8 mouse cellular contexts compared by ENCODE assay signal in the genomic region with DNA sequence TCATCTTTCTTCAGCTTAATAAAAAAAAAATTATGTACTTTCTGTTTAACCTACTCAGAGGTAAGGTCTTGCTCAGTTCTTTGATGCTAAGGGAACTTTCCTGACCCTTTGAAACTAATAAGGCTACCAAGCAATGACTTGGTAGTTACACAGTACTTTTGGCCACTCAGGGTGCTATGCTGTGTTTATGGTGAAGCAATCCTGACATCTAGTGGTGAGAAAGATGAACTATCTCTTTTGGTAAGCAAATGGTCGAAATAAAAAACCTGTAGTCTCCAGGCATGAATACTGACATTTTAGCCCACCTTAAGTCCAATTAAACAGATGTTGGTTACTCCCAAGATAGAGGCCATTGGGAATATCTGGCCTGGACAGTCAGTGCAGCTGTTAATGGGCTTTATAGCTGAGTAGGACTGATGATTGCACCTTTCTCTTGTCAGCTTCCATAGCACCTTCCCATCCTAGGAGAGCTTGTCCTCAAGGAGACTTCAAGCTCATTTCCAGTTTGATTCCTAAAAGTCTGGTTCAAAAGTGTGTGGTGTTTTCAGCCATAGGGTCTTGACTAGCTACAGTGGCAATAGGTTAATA.
DNase-seq lines count a peak whose midpoint lies in the region; ATAC-seq and TF ChIP-seq lines count a peak whose summit lies in the region.
"Had no signal": no experiment of that assay in that cellular context is flagged by ENCODE, and none has a peak within 500 bp of the region (broad histone marks: within the 10 kb centered on the region; RNA-seq: fewer than 3 reads in every experiment).

No protein-coding gene starts in this region.

- H3K27me3 ChIP-seq in kidney, embryonic 16.5 days (ENCODE audit: insufficient read depth, low read length) = no peaks in the 10 kb centered on the region
- no peaks in the 10 kb centered on the region for H3K27me3 ChIP-seq in intestine, embryonic 14.5 days (replicated peaks; ENCODE audit: control insufficient read depth, insufficient read depth, low read length)
- no peaks in the 10 kb centered on the region for H3K27me3 ChIP-seq in neural tube, embryonic 11.5 days (ENCODE audit: control insufficient read depth, insufficient read depth, low read length)

- in situ Hi-C loops in ES-E14 (cut with MboI; ENCODE audit: low sequenced_read_pairs in 2 of 2, unreplicated experiment in 2 of 2) = no loop called here

- 3% methylated on average over 1 of the region's 1 CpGs for WGBS in kidney, embryonic 16.5 days
- WGBS in intestine, embryonic 14.5 days = 3% methylated on average over 1 of the region's 1 CpGs
- WGBS in neural tube, embryonic 11.5 days = 3% methylated on average over 1 of the region's 1 CpGs

- no peaks in the 10 kb centered on the region for H3K4me1 ChIP-seq in kidney, embryonic 16.5 days (ENCODE audit: insufficient read depth, low read length)
- H3K4me1 ChIP-seq in ES-E14 (ENCODE audit: control insufficient read depth in 2 of 2, insufficient read depth in 2 of 2, low read length in 2 of 2, poor library complexity in 1 of 2) = no peaks in the 10 kb centered on the region
- no peaks in the 10 kb centered on the region for H3K4me1 ChIP-seq in intestine, embryonic 14.5 days (replicated peaks; ENCODE audit: control insufficient read depth, insufficient read depth, low read length)
- no peaks in the 10 kb centered on the region for H3K4me1 ChIP-seq in neural tube, embryonic 11.5 days (ENCODE audit: control insufficient read depth, insufficient read depth, low read length)

- DNase-seq in kidney, postnatal 25 days = no peak
- peak; percentile 38 for DNase-seq in ES-E14 (ENCODE audit: low read depth, low spot score)
- peak; percentile 24 for DNase-seq in c-Kit-positive CD71-positive TER-119-negative erythroid progenitor cells, embryonic 14.5 days (ENCODE audit: low read depth)
- DNase-seq in intestine, embryonic 14.5 days (ENCODE audit: low spot score) = no peak
- DNase-seq in neural tube, embryonic 11.5 days (ENCODE audit: low spot score) = no peak
- no peak for DNase-seq in urinary bladder, postnatal 25 days (ENCODE audit: low spot score)

- H3K27ac ChIP-seq in kidney, embryonic 16.5 days (ENCODE audit: low read length) = no peak overlapping the region
- no peak overlapping the region for H3K27ac ChIP-seq in ES-E14 (ENCODE audit: insufficient read depth, low read depth, low read length, poor library complexity, severe bottlenecking)
- no peak overlapping the region for H3K27ac ChIP-seq in intestine, embryonic 14.5 days (ENCODE audit: low read depth)
- no peak overlapping the region for H3K27ac ChIP-seq in neural tube, embryonic 11.5 days (ENCODE audit: low read depth, low read length)

- no peak overlapping the region for H3K4me3 ChIP-seq in kidney, embryonic 16.5 days (ENCODE audit: low read length)
- no peak overlapping the region for H3K4me3 ChIP-seq in ES-E14 (ENCODE audit: insufficient read depth in 1 of 2, low read depth in 1 of 2, low read length in 2 of 2, poor library complexity in 1 of 2, severe bottlenecking in 1 of 2)
- H3K4me3 ChIP-seq in intestine, embryonic 14.5 days (ENCODE audit: low read depth, low read length) = no peak overlapping the region
- no peak overlapping the region for H3K4me3 ChIP-seq in neural tube, embryonic 11.5 days (ENCODE audit: low read depth, low read length)
- H3K4me3 ChIP-seq: erythroblast, embryonic 14.5 days had no signal

- peak; percentile 63; the same call in 1 of the 2 replicates for ATAC-seq in kidney, embryonic 16.5 days (ENCODE audit: low FRiP score, low TSS enrichment)
- ATAC-seq in intestine, embryonic 14.5 days (replicated peaks; ENCODE audit: low FRiP score, low TSS enrichment, low read depth) = peak; percentile 75
- peak; percentile 56 for ATAC-seq in neural tube, embryonic 11.5 days (ENCODE audit: insufficient read depth, low FRiP score, low TSS enrichment)

- no peaks in the 10 kb centered on the region for H3K9me3 ChIP-seq in kidney, embryonic 16.5 days (ENCODE audit: low read length)
- H3K9me3 ChIP-seq in ES-E14 (ENCODE audit: control insufficient read depth, insufficient read depth, low read depth, low read length) = no peaks in the 10 kb centered on the region
- 0 out of 2 replicates have a peak, but pooled peaks cover 3% of the 10 kb centered on the region for H3K9me3 ChIP-seq in intestine, embryonic 14.5 days (ENCODE audit: control insufficient read depth, low read length)
- no peaks in the 10 kb centered on the region for H3K9me3 ChIP-seq in neural tube, embryonic 11.5 days (ENCODE audit: control insufficient read depth, low read length)

- no peaks in the 10 kb centered on the region for H3K36me3 ChIP-seq in kidney, embryonic 16.5 days (ENCODE audit: insufficient read depth, low read length)
- H3K36me3 ChIP-seq in ES-E14 (ENCODE audit: control insufficient read depth, insufficient read depth, low read length, poor library complexity, severe bottlenecking) = no peaks in the 10 kb centered on the region
- H3K36me3 ChIP-seq in intestine, embryonic 14.5 days (ENCODE audit: control insufficient read depth, insufficient read depth, low read length) = no peaks in the 10 kb centered on the region
- H3K36me3 ChIP-seq in neural tube, embryonic 11.5 days (ENCODE audit: control insufficient read depth, insufficient read depth, low read length) = no peaks in the 10 kb centered on the region

- H3K4me2 ChIP-seq in kidney, embryonic 16.5 days (replicated peaks; ENCODE audit: low read depth, low read length) = no peak overlapping the region
- H3K4me2 ChIP-seq in intestine, embryonic 14.5 days (ENCODE audit: low read length) = no peak overlapping the region
- no peak overlapping the region for H3K4me2 ChIP-seq in neural tube, embryonic 11.5 days (ENCODE audit: low read depth)

- H3K9ac ChIP-seq in kidney, embryonic 16.5 days (replicated peaks; ENCODE audit: low read length) = no peak overlapping the region
- H3K9ac ChIP-seq in ES-E14 (ENCODE audit: insufficient read depth, low read depth, low read length, poor library complexity, severe bottlenecking) = no peak overlapping the region
- no peak overlapping the region for H3K9ac ChIP-seq in intestine, embryonic 14.5 days (ENCODE audit: low read length)
- no peak overlapping the region for H3K9ac ChIP-seq in neural tube, embryonic 11.5 days (ENCODE audit: low read length)

TF ChIP-seq in ES-E14, 5 proteins besides CTCF, POLR2A, EP300 and RAD21:
- TF ChIP-seq HCFC1 (IDR thresholded peaks at IDR 0.05; ENCODE audit: borderline replicate concordance, insufficient read depth, low read length) (no peak), ZC3H11A (IDR thresholded peaks at IDR 0.05; ENCODE audit: borderline replicate concordance, low read depth, low read length) (peak; percentile 97), MAFK (IDR thresholded peaks at IDR 0.05; ENCODE audit: insufficient read depth, low read depth, low read length) (no peak), ZNF384 (IDR thresholded peaks at IDR 0.05; ENCODE audit: low read depth, low read length) (no peak)
TF ChIP-seq in ES-E14: peak in this region for 1.

Comparison
In these comparisons a context has a peak if more than half of its experiments do, and no peak if none do; other contexts are left out.
1. DNase-seq: peak in ES-E14 (single experiment) and c-Kit-positive CD71-positive TER-119-negative erythroid progenitor cells, embryonic 14.5 days (single experiment); none in kidney, postnatal 25 days (0 of 2), intestine, embryonic 14.5 days (single experiment), neural tube, embryonic 11.5 days (single experiment) and urinary bladder, postnatal 25 days (single experiment).
2. Peak in every context shown above with its lines, with median percentiles within 50 percentile points of each other: ATAC-seq.